Mouse (Mus musculus): Measurements from ENCODE around the gene Acsl1. TPM values are rescaled to one million over a fixed set of nuclear protein-coding genes. Genes with fewer than 3 reads are reported as not detected.

The Acsl1 gene
- 40.1 and 40.3 TPM in 2 replicates for polyA plus RNA-seq (2015; fragmentation: Nextera tagmentation; extraction: Ambion mirVana)

GRCm38 (mm10) chr8:46470792-46471781 is at the start of gene Acsl1:
Gene Acsl1, plus strand, starts transcription at chr8:46471037.
- under 1% methylated on average over 97 of the region's 106 CpGs for WGBS
- Histone ChIP-seq H3K27ac (peak within 1 kb of the TSS; percentile 89), H3K27me3 (replicated peaks) (no peaks in the 10 kb centered on the region), H3K9me3 (no peaks in the 10 kb centered on the region), H3K4me1 (replicated peaks) (0 out of 2 replicates have a peak, but pooled peaks cover 6% of the 10 kb centered on the region), H3K4me3 (replicated peaks) (peak within 1 kb of the TSS; percentile 95), H3K4me2 (replicated peaks) (peak within 1 kb of the TSS; percentile 86), H3K9ac (peak within 1 kb of the TSS; percentile 76), H3K36me3 (no peaks in the 10 kb centered on the region)
- peak; percentile 97 for ATAC-seq

DNA sequence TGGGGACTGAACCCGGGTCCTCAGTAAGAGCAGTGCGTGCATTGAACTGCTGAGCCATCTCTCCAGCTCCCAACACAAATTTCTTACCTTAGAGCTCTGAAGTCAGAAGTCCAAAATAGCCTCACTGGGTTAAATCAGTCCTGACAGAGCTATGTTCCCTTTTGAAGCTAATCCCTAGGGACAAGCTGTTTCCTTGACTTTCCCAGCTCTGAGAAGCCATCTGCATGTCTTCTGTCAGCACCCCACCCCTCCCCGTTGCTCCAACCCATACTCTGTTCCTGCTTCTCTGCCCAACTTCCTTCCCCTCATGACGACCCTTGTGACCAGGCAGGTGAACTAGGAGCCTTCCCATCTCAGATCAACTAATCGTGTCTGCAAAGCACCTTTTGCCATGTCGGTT is 49.3 kb upstream of the Acsl1 start:
- Histone ChIP-seq H3K4me1 (replicated peaks) (no peaks in the 10 kb centered on the region), H3K9ac (no peak overlapping the region), H3K27ac (no peak overlapping the region), H3K4me2 (replicated peaks) (no peak overlapping the region), H3K27me3 (replicated peaks) (no peaks in the 10 kb centered on the region), H3K9me3 (no peaks in the 10 kb centered on the region), H3K4me3 (replicated peaks) (no peak overlapping the region), H3K36me3 (no peaks in the 10 kb centered on the region)
- 73% methylated on average over 6 of the region's 6 CpGs for WGBS
- no peak for ATAC-seq

DNA sequence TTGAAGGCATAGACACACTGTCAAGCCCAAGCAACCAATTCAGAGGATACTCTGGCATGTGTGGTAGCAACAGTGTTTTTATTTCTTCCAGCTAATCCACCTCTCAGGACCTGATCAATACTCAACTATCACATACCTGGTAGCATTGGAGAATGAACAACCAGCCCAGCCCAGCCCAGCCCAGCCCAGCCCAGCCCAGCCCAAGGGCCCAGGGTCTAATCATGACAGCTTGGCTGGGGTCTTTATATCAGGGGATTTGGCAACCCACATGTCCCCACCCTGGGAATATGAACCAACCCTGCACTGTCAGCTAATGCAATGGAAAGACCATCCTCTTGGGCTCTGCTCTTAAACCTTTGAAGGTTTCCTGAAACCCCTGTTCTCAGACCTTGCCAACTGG is 42.9 kb upstream of the Acsl1 start:
- peak; percentile 56 for ATAC-seq

DNA sequence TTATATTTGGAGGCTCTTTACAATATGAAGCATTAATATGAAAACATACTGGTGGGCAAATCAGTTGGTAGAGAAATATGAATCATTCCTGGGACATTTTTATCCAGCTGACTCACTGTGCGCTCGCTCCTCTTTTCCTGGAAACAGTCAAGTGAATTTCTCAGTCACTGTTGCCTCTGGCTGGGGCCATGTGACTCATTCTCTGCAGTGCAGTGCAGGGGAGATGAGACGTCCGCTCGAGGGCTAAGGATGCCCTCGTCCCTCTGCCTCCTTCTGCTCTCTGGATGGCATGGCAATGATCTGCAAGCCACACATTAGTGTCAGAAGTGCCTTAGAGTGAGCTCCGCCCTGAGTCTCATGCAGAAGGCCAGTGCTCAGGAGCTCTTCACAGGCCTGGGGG is 41.0 kb upstream of the Acsl1 start:
- Histone ChIP-seq H3K36me3 (no peaks in the 10 kb centered on the region), H3K27ac (no peak overlapping the region), H3K27me3 (replicated peaks) (no peaks in the 10 kb centered on the region), H3K9me3 (no peaks in the 10 kb centered on the region), H3K4me3 (replicated peaks) (no peak overlapping the region), H3K4me2 (replicated peaks) (no peak overlapping the region), H3K9ac (no peak overlapping the region), H3K4me1 (replicated peaks) (no peaks in the 10 kb centered on the region)
- 61% methylated on average over 7 of the region's 7 CpGs for WGBS
- peak; percentile 25; the same call in 1 of the 2 replicates for ATAC-seq

More for the DNA sequence above, 42.9 kb upstream of the Acsl1 start:
- Histone ChIP-seq H3K4me3 (replicated peaks) (no peak overlapping the region), H3K9ac (no peak overlapping the region), H3K4me1 (replicated peaks) (no peaks in the 10 kb centered on the region), H3K4me2 (replicated peaks) (no peak overlapping the region), H3K9me3 (no peaks in the 10 kb centered on the region), H3K36me3 (no peaks in the 10 kb centered on the region), H3K27me3 (replicated peaks) (no peaks in the 10 kb centered on the region), H3K27ac (no peak overlapping the region)

- Histone ChIP-seq H3K9ac (no peak overlapping the region), H3K36me3 (no peaks in the 10 kb centered on the region), H3K27ac (no peak overlapping the region), H3K27me3 (replicated peaks) (no peaks in the 10 kb centered on the region), H3K4me1 (replicated peaks) (no peaks in the 10 kb centered on the region), H3K9me3 (no peaks in the 10 kb centered on the region), H3K4me2 (replicated peaks) (no peak overlapping the region), H3K4me3 (replicated peaks) (no peak overlapping the region)
- WGBS, result 91% methylated on average over 4 of the region's 4 CpGs
- no peak for ATAC-seq
Observed at GRCm38 (mm10) chr8:46431921-46432320, 38.9 kb upstream of the Acsl1 start.

- H3K9ac ChIP-seq, result no peak overlapping the region
- H3K4me3 ChIP-seq (replicated peaks), result no peak overlapping the region
- H3K4me1 ChIP-seq (replicated peaks), result no peaks in the 10 kb centered on the region
- WGBS, result 86% methylated on average over 3 of the region's 3 CpGs
- H3K27ac ChIP-seq, result no peak overlapping the region
- H3K4me2 ChIP-seq (replicated peaks), result no peak overlapping the region
- H3K36me3 ChIP-seq, result no peaks in the 10 kb centered on the region
- no peaks in the 10 kb centered on the region for H3K27me3 ChIP-seq (replicated peaks)
- no peak for ATAC-seq
- H3K9me3 ChIP-seq, result no peaks in the 10 kb centered on the region
Observed at GRCm38 (mm10) chr8:46432581-46432980, 38.3 kb upstream of the Acsl1 start.

DNA sequence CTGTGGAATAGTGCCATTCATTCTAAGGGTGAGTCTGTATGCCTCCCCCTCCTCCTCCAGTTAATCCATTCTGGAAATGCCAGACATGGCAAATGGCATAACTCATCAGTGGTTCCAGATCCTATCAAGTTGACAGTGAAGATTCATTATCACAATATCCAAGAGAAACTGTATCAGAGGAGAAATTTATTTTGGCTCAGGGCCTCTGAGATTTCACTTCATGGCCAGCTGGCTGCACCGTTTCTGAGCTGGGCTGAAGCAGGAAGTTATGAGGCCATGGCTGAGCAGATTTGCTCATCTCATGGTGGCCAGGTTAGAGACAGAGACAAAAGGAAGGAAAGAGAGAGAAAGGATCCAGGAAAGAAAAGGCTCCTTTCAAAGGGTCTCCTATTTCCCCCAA is 37.2 kb upstream of the Acsl1 start:
- 36% methylated on average over 1 of the region's 1 CpGs for WGBS
- Histone ChIP-seq H3K36me3 (no peaks in the 10 kb centered on the region), H3K4me1 (replicated peaks) (no peaks in the 10 kb centered on the region), H3K4me3 (replicated peaks) (no peak overlapping the region), H3K27ac (no peak overlapping the region), H3K9ac (no peak overlapping the region), H3K4me2 (replicated peaks) (no peak overlapping the region), H3K9me3 (no peaks in the 10 kb centered on the region), H3K27me3 (replicated peaks) (no peaks in the 10 kb centered on the region)
- no peak for ATAC-seq

DNA sequence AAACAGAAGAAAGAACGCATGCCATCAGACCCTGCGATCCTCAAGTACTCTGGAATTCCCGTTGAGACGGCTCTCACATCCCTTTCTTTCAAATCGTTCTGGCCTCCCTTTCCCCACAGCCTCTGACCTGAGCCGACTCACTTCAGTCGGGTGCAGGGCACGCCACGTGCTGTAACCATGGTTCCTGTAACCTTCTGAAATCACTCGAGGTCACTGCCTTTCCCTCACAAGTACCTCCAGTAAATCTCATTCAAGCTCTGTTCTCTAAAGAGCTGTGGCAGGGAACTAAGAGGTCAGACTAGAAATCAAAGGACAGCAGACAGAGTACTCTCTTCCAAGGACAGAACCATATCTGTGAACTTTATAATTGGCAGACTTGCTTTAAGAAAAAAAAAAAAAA is 32.3 kb upstream of the Acsl1 start:
- ATAC-seq, result no peak
- no peak overlapping the region for H3K9ac ChIP-seq
- no peaks in the 10 kb centered on the region for H3K4me1 ChIP-seq (replicated peaks)
- H3K27ac ChIP-seq, result no peak overlapping the region
- no peak overlapping the region for H3K4me2 ChIP-seq (replicated peaks)
- H3K9me3 ChIP-seq, result no peaks in the 10 kb centered on the region
- no peak overlapping the region for H3K4me3 ChIP-seq (replicated peaks)
- WGBS, result 74% methylated on average over 10 of the region's 10 CpGs
- H3K36me3 ChIP-seq, result no peaks in the 10 kb centered on the region
- no peaks in the 10 kb centered on the region for H3K27me3 ChIP-seq (replicated peaks)

- no peak overlapping the region for H3K9ac ChIP-seq
- no peaks in the 10 kb centered on the region for H3K27me3 ChIP-seq (replicated peaks)
- no peak overlapping the region for H3K4me3 ChIP-seq (replicated peaks)
- 22% methylated on average over 12 of the region's 12 CpGs for WGBS
- peak; percentile 91 for ATAC-seq
- peak overlapping the region; percentile 30 for H3K4me2 ChIP-seq (replicated peaks)
- H3K9me3 ChIP-seq, result no peaks in the 10 kb centered on the region
- peak overlapping the region; percentile 88 for H3K27ac ChIP-seq
- H3K36me3 ChIP-seq, result no peaks in the 10 kb centered on the region
- H3K4me1 ChIP-seq (replicated peaks), result 0 out of 2 replicates have a peak, but pooled peaks cover 4% of the 10 kb centered on the region
Observed at GRCm38 (mm10) chr8:46445964-46446915, 24.6 kb upstream of the Acsl1 start.

DNA sequence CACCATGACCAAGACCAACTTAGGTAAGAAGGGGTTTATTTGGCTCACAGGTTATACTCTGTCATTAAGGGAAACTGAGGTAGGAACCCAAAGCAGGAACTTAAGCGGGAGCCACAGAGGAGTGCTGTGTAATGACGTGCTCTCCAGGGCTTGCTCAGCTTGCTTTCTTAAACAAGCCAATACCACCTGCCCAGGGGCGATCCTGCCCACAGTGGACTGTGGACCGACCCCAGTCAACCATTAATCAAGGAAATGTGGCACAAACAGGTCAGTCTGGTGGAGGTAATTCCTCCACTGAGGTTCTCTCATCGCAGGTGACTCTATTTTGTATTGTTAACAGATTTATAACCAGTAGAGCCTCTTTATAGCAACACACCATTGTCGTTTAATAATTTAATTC is 23.5 kb upstream of the Acsl1 start:
- 53% methylated on average over 6 of the region's 6 CpGs for WGBS
- Histone ChIP-seq H3K9ac (no peak overlapping the region), H3K36me3 (no peaks in the 10 kb centered on the region), H3K27me3 (replicated peaks) (no peaks in the 10 kb centered on the region), H3K4me2 (replicated peaks) (peak overlapping the region; percentile 30), H3K4me1 (replicated peaks) (0 out of 2 replicates have a peak, but pooled peaks cover 4% of the 10 kb centered on the region), H3K4me3 (replicated peaks) (no peak overlapping the region), H3K27ac (peak overlapping the region; percentile 88), H3K9me3 (no peaks in the 10 kb centered on the region)
- ATAC-seq, result peak; percentile 82

DNA sequence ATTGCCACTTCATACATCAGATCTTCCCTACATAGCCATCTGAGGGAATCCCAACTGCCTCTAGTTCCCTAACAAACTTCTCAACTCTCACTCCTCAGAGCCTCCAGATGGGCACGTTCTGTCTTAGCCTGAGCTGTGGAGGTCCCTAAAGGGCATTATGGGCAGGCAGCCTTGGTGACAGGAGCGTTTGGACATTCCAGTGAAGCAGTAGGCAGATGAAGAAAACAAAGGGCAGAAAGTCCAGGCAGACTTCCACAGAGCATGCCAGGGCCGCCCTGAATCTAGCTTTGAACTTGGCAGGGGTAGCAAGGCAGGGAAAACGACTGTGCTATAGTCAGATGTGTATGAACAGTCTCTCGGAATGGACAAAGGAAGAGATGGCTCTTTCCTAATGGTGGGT is 22.2 kb upstream of the Acsl1 start:
- Histone ChIP-seq H3K9me3 (no peaks in the 10 kb centered on the region), H3K27ac (no peak overlapping the region), H3K36me3 (no peaks in the 10 kb centered on the region)

GRCm38 (mm10) chr8:46449063-46449462 is 21.8 kb upstream of the Acsl1 start:
- WGBS, result 76% methylated on average over 4 of the region's 4 CpGs
- Histone ChIP-seq H3K9ac (no peak overlapping the region), H3K4me3 (replicated peaks) (no peak overlapping the region), H3K36me3 (no peaks in the 10 kb centered on the region), H3K27ac (peak overlapping the region; percentile 64; the same call in 1 of the 2 replicates), H3K4me1 (replicated peaks) (0 out of 2 replicates have a peak, but pooled peaks cover 4% of the 10 kb centered on the region), H3K27me3 (replicated peaks) (no peaks in the 10 kb centered on the region), H3K9me3 (0 out of 2 replicates have a peak, but pooled peaks cover under 1% of the 10 kb centered on the region), H3K4me2 (replicated peaks) (no peak overlapping the region)
- ATAC-seq, result no peak

More for the DNA sequence above, 22.2 kb upstream of the Acsl1 start:
- ATAC-seq, result no peak
- Histone ChIP-seq H3K4me3 (replicated peaks) (no peak overlapping the region), H3K4me1 (replicated peaks) (0 out of 2 replicates have a peak, but pooled peaks cover 4% of the 10 kb centered on the region), H3K4me2 (replicated peaks) (no peak overlapping the region), H3K9ac (no peak overlapping the region), H3K27me3 (replicated peaks) (no peaks in the 10 kb centered on the region)
- WGBS, result 80% methylated on average over 5 of the region's 5 CpGs

Data from intestine, embryonic 15.5 days (tissue).